Mouse (Mus musculus) cortical plate, adult 2 months (tissue): ENCODE measurements around the gene Pank2.

Source experiments
- CTCF ChIP-seq: fragments of 200-500 bp; IDR thresholded peaks from 2 replicates; pipeline ENCODE4 v1.5.1; 2011; ENCODE audit warnings: mild to moderate bottlenecking, control low read depth, low read length; ENCODE audit not compliant: insufficient read depth; ENCODE audit errors: extremely low read depth
- POLR2A ChIP-seq: fragments of 200-500 bp; IDR thresholded peaks from 2 replicates; pipeline ENCODE4 v1.6.1; 2011; ENCODE audit warnings: mild to moderate bottlenecking, low read length, control low read depth; ENCODE audit not compliant: insufficient read depth; ENCODE audit errors: extremely low read depth

GRCm38 (mm10) chr2:131265056-131265455 is 2.8 kb downstream of the Pank2 start:
- no peak for TF ChIP-seq CTCF
- TF ChIP-seq POLR2A: no peak
